Mouse (Mus musculus) lung, postnatal 0 days (tissue): ENCODE measurements around the gene Zscan5b. TPM values are rescaled to one million over a fixed set of nuclear protein-coding genes. Genes with fewer than 3 reads are reported as not detected.

ENCODE experiments used
- ATAC-seq: fragments of 200-750 bp; cut with Nextera tagmentation; 2 replicates; pipeline ENCODE4 v1.8.0; 2017; ENCODE audit warnings: moderate library complexity
- DNase-seq: peaks from one replicate; pipeline ENCODE4 v3.0.0-alpha.2; 2016; ENCODE audit warnings: low spot score
- H3K27ac ChIP-seq: fragments of 300-500 bp; sonication (generic); 2 replicates; pipeline ENCODE4 v1.5.1; 2014; ENCODE audit warnings: antibody characterized with exemption, mild to moderate bottlenecking, low read length, mixed read lengths
- H3K27me3 ChIP-seq: fragments of 300-500 bp; sonication (generic); replicated peaks from 2 replicates; pipeline ENCODE4 v1.6.1; 2014; ENCODE audit warnings: low read length, mixed read lengths; ENCODE audit not compliant: insufficient read depth
- H3K36me3 ChIP-seq: fragments of 300-500 bp; sonication (generic); 2 replicates; pipeline ENCODE4 v1.6.1; 2014; ENCODE audit warnings: low read length, mixed read lengths; ENCODE audit not compliant: insufficient read depth
- H3K4me1 ChIP-seq: fragments of 300-500 bp; sonication (generic); 2 replicates; pipeline ENCODE4 v1.6.1; 2014; ENCODE audit warnings: antibody characterized with exemption, low read depth, low read length, mixed read lengths; ENCODE audit not compliant: insufficient read depth
- H3K4me2 ChIP-seq: fragments of 300-500 bp; sonication (generic); replicated peaks from 2 replicates; pipeline ENCODE4 v1.6.1; 2014; ENCODE audit warnings: low read depth, mild to moderate bottlenecking, low read length, moderate library complexity, mixed read lengths
- H3K4me3 ChIP-seq: fragments of 300-500 bp; sonication (generic); 2 replicates; pipeline ENCODE4 v1.5.1; 2014; ENCODE audit warnings: low read depth, low read length
- H3K9ac ChIP-seq: fragments of 300-500 bp; sonication (generic); replicated peaks from 2 replicates; pipeline ENCODE4 v1.6.1; 2014; ENCODE audit warnings: low read depth, mild to moderate bottlenecking
- H3K9me3 ChIP-seq: fragments of 300-500 bp; sonication (generic); 2 replicates; pipeline ENCODE4 v1.6.1; 2016; ENCODE audit warnings: low read length, mixed read lengths
- CTCF ChIP-seq: IDR thresholded peaks from 2 replicates; pipeline ENCODE4 v1.5.1; 2016; ENCODE audit warnings: antibody characterized with exemption, mild to moderate bottlenecking
- EP300 ChIP-seq: IDR thresholded peaks from 2 replicates; pipeline ENCODE4 v1.6.1; 2016; ENCODE audit warnings: antibody characterized with exemption, mild to moderate bottlenecking, control low read depth
- WGBS: fragments of 180-500 bp; shearing (Covaris S2); extraction: QIAGEN DNeasy Blood & Tissue Kit; methylation state at CpG from one replicate; pipeline ENCODE4 v1.1.7; 2014; 5-methylcytosine and 5-hydroxymethylcytosine counted together
- polyA plus RNA-seq: library from polyadenylated mRNA; unstranded; fragments of >200 nt; fragmentation: Nextera tagmentation; extraction: Ambion mirVana; gene quantifications from 2 replicates; pipeline ENCODE4 v1.2.1, GENCODE M21; 2015

Gene Zscan5b
- polyA plus RNA-seq, 1 experiment from 2014 or later: not detected

DNA sequence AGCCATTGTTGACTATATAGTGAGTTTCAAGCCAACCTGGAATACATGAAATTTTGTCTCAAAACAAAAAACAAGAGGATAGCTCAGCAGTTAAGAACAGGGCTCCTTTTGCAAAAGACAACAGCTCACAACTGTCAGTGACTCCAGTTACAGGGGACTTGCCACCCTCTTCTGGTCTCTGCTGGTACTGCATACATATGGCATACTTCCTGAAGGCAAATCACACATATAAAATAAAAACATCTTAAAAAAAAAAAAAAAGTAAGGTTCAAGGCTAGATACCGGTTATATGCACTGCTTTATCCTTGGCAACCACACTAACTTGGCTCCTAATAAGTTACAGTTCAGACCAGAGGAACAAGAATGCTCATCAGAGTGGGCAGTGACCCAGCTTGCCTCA lies 60.7 kb downstream of the Zscan5b start:
- ATAC-seq: no peak
- 0 out of 2 replicates have a peak overlapping the region, but pooled peaks have one; percentile 6 for H3K9ac ChIP-seq
- TF ChIP-seq CTCF: peak; percentile 86
- no peak; the same call in 1 of the 2 replicates for TF ChIP-seq EP300
- 0% methylated on average over 1 of the region's 1 CpGs for WGBS
- peak overlapping the region; percentile 65 for H3K4me2 ChIP-seq
- peak; percentile 85 for DNase-seq
- H3K27ac ChIP-seq: peak overlapping the region; percentile 73
- H3K36me3 ChIP-seq: no peaks in the 10 kb centered on the region
- H3K4me3 ChIP-seq: peak overlapping the region; percentile 44
- H3K9me3 ChIP-seq: no peaks in the 10 kb centered on the region
- no peaks in the 10 kb centered on the region for H3K4me1 ChIP-seq
- no peaks in the 10 kb centered on the region for H3K27me3 ChIP-seq

DNA sequence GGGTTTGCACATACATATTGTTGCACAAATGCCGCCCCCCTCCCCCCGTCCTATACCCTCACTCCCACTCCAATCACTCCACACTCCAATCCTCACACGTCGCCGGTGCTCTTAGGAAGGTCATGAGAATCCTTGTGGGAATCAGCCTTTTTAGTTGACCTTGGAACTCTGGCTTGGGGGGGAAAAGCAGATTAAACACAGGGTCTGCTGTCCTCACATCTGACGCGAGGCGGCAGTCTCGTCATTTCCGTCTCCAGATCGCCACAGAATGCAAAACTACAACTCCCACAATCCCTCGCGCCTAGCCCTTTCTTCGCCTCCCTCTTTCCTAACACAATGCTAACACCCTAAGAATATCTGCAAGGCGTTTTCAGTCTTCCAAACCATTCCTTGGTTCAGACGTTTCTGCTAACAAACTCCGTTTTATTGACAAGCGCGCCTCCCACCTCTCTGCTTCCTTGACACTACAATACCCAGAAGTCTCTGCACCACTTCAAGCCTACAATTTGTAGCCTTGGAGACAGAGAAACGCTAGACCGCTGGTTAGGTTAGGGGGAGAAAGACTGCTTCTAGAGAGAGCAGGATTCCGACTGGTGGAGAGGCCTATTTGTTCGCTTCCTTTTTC lies 61.5 kb downstream of the Zscan5b start:
- Histone ChIP-seq H3K4me2 (peak overlapping the region; percentile 65), H3K27ac (peak overlapping the region; percentile 73), H3K27me3 (no peaks in the 10 kb centered on the region), H3K36me3 (no peaks in the 10 kb centered on the region), H3K9me3 (no peaks in the 10 kb centered on the region), H3K9ac (peak overlapping the region; percentile 6; the same call in 1 of the 2 replicates), H3K4me3 (peak overlapping the region; percentile 44), H3K4me1 (no peaks in the 10 kb centered on the region)
- peak; percentile 91 for DNase-seq
- 2% methylated on average over 23 of the region's 23 CpGs for WGBS
- ATAC-seq: peak; percentile 64
- TF ChIP-seq CTCF (peak; percentile 65), EP300 (no peak)

GRCm38 (mm10) chr7:6284442-6285012 lies 62.4 kb downstream of the Zscan5b start:
- no peak overlapping the region for H3K27ac ChIP-seq
- WGBS: 74% methylated on average over 4 of the region's 4 CpGs
- no peaks in the 10 kb centered on the region for H3K9me3 ChIP-seq
- H3K4me3 ChIP-seq: no peak overlapping the region
- no peak overlapping the region for H3K9ac ChIP-seq
- ATAC-seq (no peak), DNase-seq (no peak)
- no peak for TF ChIP-seq CTCF
- no peak for TF ChIP-seq EP300
- H3K36me3 ChIP-seq: no peaks in the 10 kb centered on the region
- no peaks in the 10 kb centered on the region for H3K27me3 ChIP-seq
- H3K4me1 ChIP-seq: no peaks in the 10 kb centered on the region
- H3K4me2 ChIP-seq: no peak overlapping the region

DNA sequence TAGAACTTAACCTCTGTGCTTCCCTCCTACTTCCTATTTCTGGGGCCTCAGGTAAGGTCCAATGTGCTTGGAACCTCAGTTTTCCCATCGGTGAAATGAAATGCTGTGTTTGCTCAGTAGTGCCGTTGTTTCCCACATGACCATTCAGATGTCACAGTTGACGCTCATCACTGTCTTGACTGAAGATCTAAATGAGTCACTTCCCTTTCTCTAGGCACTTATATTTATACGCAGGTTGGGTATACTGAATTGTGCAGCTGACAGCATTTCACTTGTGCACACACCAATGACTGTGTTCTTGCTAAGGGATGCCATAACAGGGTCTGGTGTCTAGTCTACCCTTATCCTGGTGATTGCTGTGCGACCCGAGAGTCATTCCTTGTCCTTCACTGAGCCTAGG lies 63.3 kb downstream of the Zscan5b start:
- Histone ChIP-seq H3K4me2 (no peak overlapping the region; the same call in 1 of the 2 replicates), H3K27me3 (no peaks in the 10 kb centered on the region), H3K27ac (no peak overlapping the region), H3K4me1 (no peaks in the 10 kb centered on the region), H3K9ac (no peak overlapping the region), H3K36me3 (no peaks in the 10 kb centered on the region), H3K4me3 (no peak overlapping the region), H3K9me3 (no peaks in the 10 kb centered on the region)
- 85% methylated on average over 6 of the region's 6 CpGs for WGBS
- ATAC-seq (no peak), DNase-seq (peak; percentile 27)
- no peak for TF ChIP-seq EP300
- TF ChIP-seq CTCF: no peak

GRCm38 (mm10) chr7:6285842-6286705 lies 64.0 kb downstream of the Zscan5b start, which contains the start of gene Zfp667:
Gene Zfp667, plus strand, starts transcription at chr7:6286579.
- Histone ChIP-seq H3K27me3 (no peaks in the 10 kb centered on the region), H3K9ac (no peak within 1 kb of the TSS), H3K9me3 (no peaks in the 10 kb centered on the region), H3K4me3 (peak within 1 kb of the TSS; percentile 44), H3K27ac (peak within 1 kb of the TSS; percentile 52), H3K4me2 (peak within 1 kb of the TSS; percentile 67), H3K4me1 (no peaks in the 10 kb centered on the region), H3K36me3 (no peaks in the 10 kb centered on the region)
- ATAC-seq (peak; percentile 90), DNase-seq (peak; percentile 98)
- peak; percentile 29 for TF ChIP-seq CTCF
- no peak for TF ChIP-seq EP300
- 2% methylated on average over 41 of the region's 50 CpGs for WGBS

DNA sequence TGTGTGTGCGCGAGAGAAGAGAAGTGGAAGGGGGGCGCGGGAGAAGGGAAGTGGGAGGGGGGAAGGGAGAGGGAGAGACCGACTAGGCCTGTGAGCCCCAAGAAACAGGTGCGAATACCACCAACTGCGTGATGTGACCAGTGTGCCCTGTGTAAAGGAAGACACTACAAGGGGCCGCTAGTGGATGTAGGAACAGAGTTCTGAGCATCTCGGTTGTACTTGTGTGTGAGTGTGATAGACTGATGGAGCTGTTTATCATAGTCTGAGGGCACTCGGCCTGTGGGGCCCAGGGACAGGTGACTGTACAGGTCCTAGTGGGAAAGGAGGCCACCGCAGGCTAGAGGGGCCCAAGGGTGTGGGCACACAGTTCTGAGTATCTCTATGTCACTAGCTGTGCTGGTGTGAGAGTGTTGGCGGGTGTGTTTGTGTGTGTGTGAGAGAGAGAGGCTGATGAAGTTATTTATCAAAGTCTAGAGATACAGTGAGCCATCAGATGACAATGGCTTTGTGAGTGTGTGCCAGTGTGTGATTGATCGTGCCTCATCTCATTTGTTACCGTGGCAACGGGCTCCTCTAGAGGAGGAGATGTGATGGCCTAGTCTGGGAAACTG lies 64.9 kb downstream of the Zscan5b start:
- TF ChIP-seq EP300 (no peak), CTCF (no peak)
- H3K9ac ChIP-seq: no peak overlapping the region

More for the DNA sequence above, 64.9 kb downstream of the Zscan5b start:
- 18% methylated on average over 15 of the region's 15 CpGs for WGBS
- Histone ChIP-seq H3K27me3 (no peaks in the 10 kb centered on the region), H3K4me3 (peak overlapping the region; percentile 44), H3K4me2 (peak overlapping the region; percentile 67), H3K9me3 (no peaks in the 10 kb centered on the region), H3K36me3 (no peaks in the 10 kb centered on the region), H3K27ac (no peak overlapping the region), H3K4me1 (no peaks in the 10 kb centered on the region)
- no peak for ATAC-seq
- peak; percentile 18 for DNase-seq

Other genes with a start within 250 kb of the Zscan5b start
- gene Vmn1r65, start 211.3 kb upstream of the Zscan5b start, polyA plus RNA-seq: not detected in 2 replicates
- gene Nlrp4c, start 177.1 kb upstream of the Zscan5b start, polyA plus RNA-seq: not detected in 2 replicates
- gene Zfp787, start 66.3 kb upstream of the Zscan5b start, polyA plus RNA-seq: 29.5 and 47.4 TPM in 2 replicates
- gene Zfp444, start 50.1 kb upstream of the Zscan5b start, polyA plus RNA-seq: 41.1 and 42.9 TPM in 2 replicates
- gene Galp, start 25.2 kb upstream of the Zscan5b start, polyA plus RNA-seq: not detected in 2 replicates
- not detected in 2 replicates for gene Epp13, start 30.4 kb downstream of the Zscan5b start, polyA plus RNA-seq
- gene Zfp667, start 64.3 kb downstream of the Zscan5b start, polyA plus RNA-seq: 4.7 and 5.5 TPM in 2 replicates
- 2.8 and 4.0 TPM in 2 replicates for gene Zfp583, start 109.0 kb downstream of the Zscan5b start, polyA plus RNA-seq
- gene Gm3854, start 121.5 kb downstream of the Zscan5b start, polyA plus RNA-seq: 0.18 and 0.21 TPM in 2 replicates
- 1.6 and 2.5 TPM in 2 replicates for gene Zfp78, start 141.0 kb downstream of the Zscan5b start, polyA plus RNA-seq
- 5.0 and 5.3 TPM in 2 replicates for gene Zfp28, start 161.0 kb downstream of the Zscan5b start, polyA plus RNA-seq
- not detected in 2 replicates for gene Smim17, start 176.4 kb downstream of the Zscan5b start, polyA plus RNA-seq
- not detected in 2 replicates for gene Gm20715, start 188.0 kb downstream of the Zscan5b start, polyA plus RNA-seq
- not detected in 2 replicates for gene Olfr1344, start 216.4 kb downstream of the Zscan5b start, polyA plus RNA-seq
- gene Olfr1336, start 233.9 kb downstream of the Zscan5b start, polyA plus RNA-seq: not detected in 2 replicates
- not detected in 2 replicates for gene Olfr1346, start 244.8 kb downstream of the Zscan5b start, polyA plus RNA-seq